Mouse (Mus musculus): Measurements from ENCODE around the gene Gsk3a. TPM values are rescaled to one million over a fixed set of nuclear protein-coding genes. Genes with fewer than 3 reads are reported as not detected.

Gsk3a gene
- polyA plus RNA-seq, 1 experiment from 2014 or later = 5.3 TPM

Small RNAs within 50 kb of the gene (microRNA-seq; reads per million reads assigned to microRNA genes)
- 0.74 reads per million for gene Mir7048

Other genes starting within 250 kb of the Gsk3a start
- gene Atp1a3, start 231.9 kb downstream of the Gsk3a start, polyA plus RNA-seq (2015; fragmentation: Nextera tagmentation; extraction: Ambion mirVana) = 0.95 and 1.1 TPM in 2 replicates
- 0.76 and 0.92 TPM in 2 replicates for gene Grik5, start 165.5 kb downstream of the Gsk3a start, polyA plus RNA-seq (2015; fragmentation: Nextera tagmentation; extraction: Ambion mirVana)
- gene Zfp574, start 165.3 kb downstream of the Gsk3a start, polyA plus RNA-seq (2015; fragmentation: Nextera tagmentation; extraction: Ambion mirVana) = 8.1 and 10.4 TPM in 2 replicates
- gene Pou2f2, start 58.1 kb downstream of the Gsk3a start, polyA plus RNA-seq (2015; fragmentation: Nextera tagmentation; extraction: Ambion mirVana) = 0.99 and 1.7 TPM in 2 replicates
- 29.2 and 31.9 TPM in 2 replicates for gene Dedd2, start 17.2 kb downstream of the Gsk3a start, polyA plus RNA-seq (2015; fragmentation: Nextera tagmentation; extraction: Ambion mirVana)
- gene Zfp526, start 16.4 kb downstream of the Gsk3a start, polyA plus RNA-seq (2015; fragmentation: Nextera tagmentation; extraction: Ambion mirVana) = 1.6 and 1.9 TPM in 2 replicates
- 3.4 and 3.6 TPM in 2 replicates for gene Erf, start 12.9 kb upstream of the Gsk3a start, polyA plus RNA-seq (2015; fragmentation: Nextera tagmentation; extraction: Ambion mirVana)
- 9.5 and 10.8 TPM in 2 replicates for gene Cic, start 29.9 kb upstream of the Gsk3a start, polyA plus RNA-seq (2015; fragmentation: Nextera tagmentation; extraction: Ambion mirVana)
- gene Pafah1b3, start 60.1 kb upstream of the Gsk3a start, polyA plus RNA-seq (2015; fragmentation: Nextera tagmentation; extraction: Ambion mirVana) = 25.6 and 26.2 TPM in 2 replicates
- gene Prr19, start 63.6 kb upstream of the Gsk3a start, polyA plus RNA-seq (2015; fragmentation: Nextera tagmentation; extraction: Ambion mirVana) = 0.09 TPM in 1 of 2 replicates, not detected in the other
- 0.07 TPM in 1 of 2 replicates, not detected in the other for gene Tmem145, start 68.3 kb upstream of the Gsk3a start, polyA plus RNA-seq (2015; fragmentation: Nextera tagmentation; extraction: Ambion mirVana)
- 0.78 and 0.90 TPM in 2 replicates for gene Megf8, start 79.3 kb upstream of the Gsk3a start, polyA plus RNA-seq (2015; fragmentation: Nextera tagmentation; extraction: Ambion mirVana)
- gene Cnfn, start 131.9 kb upstream of the Gsk3a start, polyA plus RNA-seq (2015; fragmentation: Nextera tagmentation; extraction: Ambion mirVana) = not detected in 2 replicates
- gene Lipe, start 160.9 kb upstream of the Gsk3a start, polyA plus RNA-seq (2015; fragmentation: Nextera tagmentation; extraction: Ambion mirVana) = 3.4 and 3.8 TPM in 2 replicates
- gene Cxcl17, start 175.0 kb upstream of the Gsk3a start, polyA plus RNA-seq (2015; fragmentation: Nextera tagmentation; extraction: Ambion mirVana) = 0.15 TPM in 1 of 2 replicates, not detected in the other
- 15.0 and 19.6 TPM in 2 replicates for gene Ceacam1, start 239.8 kb upstream of the Gsk3a start, polyA plus RNA-seq (2015; fragmentation: Nextera tagmentation; extraction: Ambion mirVana)